ENCODE assay signal across 9 mouse cellular contexts in the genomic region with DNA sequence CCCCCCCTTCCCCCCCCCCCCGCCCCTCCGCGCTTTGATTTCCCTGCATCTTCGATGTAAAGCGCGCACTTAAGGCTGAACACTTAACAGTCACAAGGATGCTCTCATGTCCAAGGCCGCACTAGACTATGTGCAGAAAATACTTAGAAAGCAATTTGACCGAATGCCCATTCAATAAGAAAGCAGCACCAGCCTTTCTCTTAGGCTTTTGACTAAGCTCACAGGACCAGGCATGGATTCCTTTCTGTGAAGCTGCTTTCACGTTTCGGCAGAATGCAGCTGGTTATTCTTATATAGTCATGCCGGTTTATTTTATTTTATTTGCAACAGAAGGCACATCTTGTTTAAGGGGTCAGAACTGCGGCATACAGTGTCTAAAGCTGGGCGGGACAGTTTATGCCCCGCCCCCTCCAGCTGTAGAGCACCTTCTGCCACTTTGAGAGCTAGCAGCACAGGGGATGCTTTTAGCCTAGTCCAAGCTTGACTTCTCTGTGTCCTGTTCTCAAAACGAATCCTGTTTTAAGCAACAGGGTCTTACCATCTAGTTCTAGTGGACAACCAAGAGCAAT. TPM values are rescaled to one million over a fixed set of nuclear protein-coding genes. Genes with fewer than 3 reads are reported as not detected.
DNase-seq lines count a peak whose midpoint lies in the region; ATAC-seq and TF ChIP-seq lines count a peak whose summit lies in the region.
"Had no signal": no experiment of that assay in that cellular context is flagged by ENCODE, and none has a peak within 500 bp of the region (broad histone marks: within the 10 kb centered on the region; RNA-seq: fewer than 3 reads in every experiment).

No protein-coding gene starts in this region.

- TF ChIP-seq RAD21 in CH12.LX (IDR thresholded peaks at IDR 0.05; ENCODE audit: low read depth, low read length) = no peak

- 18% methylated on average over 14 of the region's 15 CpGs for WGBS in forebrain, embryonic 16.5 days
- 28% methylated on average over 15 of the region's 15 CpGs for WGBS in thymus, adult 2 months

- ATAC-seq in forebrain, embryonic 16.5 days = peak; percentile 38; the same call in 1 of the 2 replicates
- peak; percentile 37; the same call in 1 of the 2 replicates for ATAC-seq in megakaryocyte progenitor cell, adult 5-6 weeks (replicated peaks; ENCODE audit: poor library complexity)

- dilution Hi-C loops in CH12.LX (cut with MboI; ENCODE audit: extremely low pct_ligation_motif_present, extremely low pct_unique_long_range_greater_than_20kb, low sequenced_read_pairs) = no loop called here

- DNase-seq in CH12.LX (ENCODE audit: extremely low read depth) = no peak
- DNase-seq in ES-E14 (ENCODE audit: low read depth, low spot score) = peak; percentile 6
- DNase-seq in left cerebral cortex, adult 11 months (ENCODE audit: low spot score) = no peak
- no peak for DNase-seq in ovary, adult 18-20 months (ENCODE audit: low spot score)
- no peak for DNase-seq in thymus, adult 2 months
- DNase-seq: gastrocnemius, postnatal 25 days had no signal

- H3K4me2 ChIP-seq in CH12.LX (ENCODE audit: insufficient read depth, low read depth, poor library complexity, severe bottlenecking) = peak overlapping the region; percentile 100
- H3K4me2 ChIP-seq in forebrain, embryonic 16.5 days (ENCODE audit: low read length) = peak overlapping the region; percentile 43

- H3K9me3 ChIP-seq in CH12.LX (replicated peaks; ENCODE audit: low read length) (no peaks in the 10 kb centered on the region), ES-E14 (ENCODE audit: control insufficient read depth, insufficient read depth, low read depth, low read length) (no peaks in the 10 kb centered on the region)
- no peaks in the 10 kb centered on the region for H3K9me3 ChIP-seq in forebrain, embryonic 16.5 days (ENCODE audit: control insufficient read depth, low read length)

- H3K27ac ChIP-seq in CH12.LX (ENCODE audit: insufficient read depth, low read depth) (no peak overlapping the region), ES-E14 (ENCODE audit: insufficient read depth, low read depth, low read length, poor library complexity, severe bottlenecking) (no peak overlapping the region)
- H3K27ac ChIP-seq in forebrain, embryonic 16.5 days (ENCODE audit: low read length) = no peak overlapping the region
- H3K27ac ChIP-seq in thymus, adult 2 months (ENCODE audit: control insufficient read depth, insufficient read depth, low read length) = no peak overlapping the region
- H3K27ac ChIP-seq: macrophage had no signal

- H3K9ac ChIP-seq in CH12.LX (ENCODE audit: insufficient read depth, low read depth) (no peak overlapping the region; the same call in 1 of the 2 replicates), ES-E14 (ENCODE audit: insufficient read depth, low read depth, low read length, poor library complexity, severe bottlenecking) (no peak overlapping the region)
- H3K9ac ChIP-seq in forebrain, embryonic 16.5 days (replicated peaks; ENCODE audit: low read depth, low read length) = no peak overlapping the region

- peaks cover 2 to 4% of the 10 kb centered on the region in 2 experiments; a peak in 1 of 4 replicates for H3K4me1 ChIP-seq in CH12.LX (ENCODE audit: control insufficient read depth in 1 of 2, insufficient read depth in 2 of 2)
- H3K4me1 ChIP-seq in ES-E14 (ENCODE audit: control insufficient read depth in 2 of 2, insufficient read depth in 2 of 2, low read length in 2 of 2, poor library complexity in 1 of 2) = no peaks in the 10 kb centered on the region
- peaks cover 5% of the 10 kb centered on the region for H3K4me1 ChIP-seq in forebrain, embryonic 16.5 days (replicated peaks; ENCODE audit: control insufficient read depth, insufficient read depth, low read length)
- no peaks in the 10 kb centered on the region for H3K4me1 ChIP-seq in thymus, adult 2 months (replicated peaks; ENCODE audit: control insufficient read depth, insufficient read depth, low read length)

- in situ Hi-C loops in CH12.LX (cut with MboI; ENCODE audit: low pct_ligation_motif_present, low pct_unique_long_range_greater_than_20kb, low sequenced_read_pairs) = loop anchor here (10.0 to 25.0 kb wide), 2 partner anchors 156 to 304 kb away; a partner anchor contains a TSS
- in situ Hi-C loops in ES-E14 (cut with MboI; ENCODE audit: low sequenced_read_pairs in 2 of 2, unreplicated experiment in 2 of 2) = no loop called here

- no peak for TF ChIP-seq CTCF in CH12.LX (conservative IDR thresholded peaks at IDR 0.05 in 1 of 2, IDR thresholded peaks at IDR 0.05 in 1 of 2; ENCODE audit: low read depth in 2 of 2, low read length in 2 of 2)
- TF ChIP-seq CTCF in thymus, adult 2 months (IDR thresholded peaks at IDR 0.05; ENCODE audit: borderline replicate concordance, control insufficient read depth, extremely low read depth, insufficient read depth, low read length, poor library complexity) = no peak

- TF ChIP-seq POLR2A in CH12.LX (IDR thresholded peaks at IDR 0.05; ENCODE audit: low read depth, low read length) = no peak
- TF ChIP-seq POLR2A in thymus, adult 2 months (IDR thresholded peaks at IDR 0.05; ENCODE audit: control insufficient read depth, extremely low read depth, insufficient read depth, low read length, poor library complexity) = no peak

- H3K36me3 ChIP-seq in CH12.LX (replicated peaks in 1 of 2; ENCODE audit: control insufficient read depth in 1 of 2, insufficient read depth in 1 of 2, low read length in 1 of 2) (no peaks in the 10 kb centered on the region), ES-E14 (ENCODE audit: control insufficient read depth, insufficient read depth, low read length, poor library complexity, severe bottlenecking) (no peaks in the 10 kb centered on the region)
- H3K36me3 ChIP-seq in forebrain, embryonic 16.5 days (ENCODE audit: control insufficient read depth, insufficient read depth) = no peaks in the 10 kb centered on the region
- H3K36me3 ChIP-seq in thymus, adult 2 months (ENCODE audit: control insufficient read depth, insufficient read depth, low read length) = no peaks in the 10 kb centered on the region

- H3K79me2 ChIP-seq in CH12.LX (replicated peaks; ENCODE audit: control insufficient read depth, extremely low read depth, insufficient read depth, poor library complexity, severe bottlenecking) = no peaks in the 10 kb centered on the region

- TF ChIP-seq EP300 in CH12.LX (IDR thresholded peaks at IDR 0.05; ENCODE audit: low read length) = no peak

- no peaks in the 10 kb centered on the region for H3K27me3 ChIP-seq in CH12.LX (replicated peaks)
- H3K27me3 ChIP-seq in forebrain, embryonic 16.5 days (replicated peaks; ENCODE audit: control insufficient read depth, insufficient read depth, low read length) = peaks cover 2% of the 10 kb centered on the region; the same call in 1 of the 2 replicates
- no peaks in the 10 kb centered on the region for H3K27me3 ChIP-seq in thymus, adult 2 months (ENCODE audit: control insufficient read depth, insufficient read depth, low read length)

- H3K4me3 ChIP-seq in CH12.LX (replicated peaks in 1 of 3; ENCODE audit: low read depth in 2 of 3, low read length in 2 of 3, poor library complexity in 1 of 3) (no peak overlapping the region), ES-E14 (ENCODE audit: insufficient read depth in 1 of 2, low read depth in 1 of 2, low read length in 2 of 2, poor library complexity in 1 of 2, severe bottlenecking in 1 of 2) (no peak overlapping the region)
- peak overlapping the region; percentile 26 for H3K4me3 ChIP-seq in forebrain, embryonic 16.5 days (replicated peaks; ENCODE audit: low read length)
- H3K4me3 ChIP-seq in thymus, adult 2 months (ENCODE audit: control insufficient read depth, insufficient read depth, low read length) = no peak overlapping the region

TF ChIP-seq in CH12.LX, 34 proteins besides CTCF, POLR2A, EP300 and RAD21 (continues in another document):
- TF ChIP-seq ZNF384 (IDR thresholded peaks at IDR 0.05; ENCODE audit: low read depth, low read length) (no peak), USF2 (conservative IDR thresholded peaks at IDR 0.05; ENCODE audit: low read depth, low read length) (no peak), ZKSCAN1 (IDR thresholded peaks at IDR 0.05; ENCODE audit: borderline replicate concordance, low read depth, low read length) (no peak), CHD1 (IDR thresholded peaks at IDR 0.05; ENCODE audit: low read depth, low read length) (no peak), PAX5 (IDR thresholded peaks at IDR 0.05; ENCODE audit: low read length) (no peak), CHD2 (IDR thresholded peaks at IDR 0.05; ENCODE audit: low read length) (no peak), TBP (conservative IDR thresholded peaks at IDR 0.05; ENCODE audit: low read depth, low read length) (no peak), MAFK (IDR thresholded peaks at IDR 0.05; ENCODE audit: insufficient replicate concordance, low read length) (no peak)

TF ChIP-seq in ES-E14, 5 proteins besides CTCF, POLR2A, EP300 and RAD21:
- TF ChIP-seq HCFC1 (IDR thresholded peaks at IDR 0.05; ENCODE audit: borderline replicate concordance, insufficient read depth, low read length) (no peak), ZC3H11A (IDR thresholded peaks at IDR 0.05; ENCODE audit: borderline replicate concordance, low read depth, low read length) (no peak), ZNF384 (IDR thresholded peaks at IDR 0.05; ENCODE audit: low read depth, low read length) (no peak), CHD2 (IDR thresholded peaks at IDR 0.05; ENCODE audit: low read depth, low read length) (no peak), MAFK (IDR thresholded peaks at IDR 0.05; ENCODE audit: insufficient read depth, low read depth, low read length) (no peak)

RNA-seq across cellular contexts. Expression of a gene that starts 30.8 kb away (rescaled TPM):
- total RNA-seq in CH12.LX (2012; rRNA removed) = not detected in 2 replicates
- total RNA-seq in CH12.LX (2014; rRNA removed) = not detected in 2 replicates
- polyA plus RNA-seq in CH12.LX (2012; ENCODE audit: insufficient read length, low read depth) = not detected in 2 replicates
- total RNA-seq in ES-E14 (2012; rRNA removed) = 0.22 and 0.53 TPM in 2 replicates
- polyA plus RNA-seq in forebrain, embryonic 16.5 days (2015; fragmentation: Nextera tagmentation; extraction: Ambion mirVana) = 0.56 and 0.77 TPM in 2 replicates
- total RNA-seq in megakaryocyte progenitor cell, adult 5-6 weeks (2015) = not detected in 2 replicates
- 0.14 TPM in 1 of 2 replicates, not detected in the other for total RNA-seq in megakaryocyte progenitor cell, adult 5-6 weeks (2017)
- 0.08 and 0.15 TPM in 2 replicates for polyA plus RNA-seq in thymus, adult 2 months (2012; rRNA removed)
- polyA plus RNA-seq: macrophage had no signal

RNA-seq across cellular contexts. Expression of a gene that starts 48.6 kb away (rescaled TPM):
- not detected in 2 replicates for total RNA-seq in CH12.LX (2012; rRNA removed)
- total RNA-seq in CH12.LX (2014; rRNA removed) = not detected in 2 replicates
- polyA plus RNA-seq in CH12.LX (2012; ENCODE audit: insufficient read length, low read depth) = not detected in 2 replicates
- not detected in 2 replicates for total RNA-seq in ES-E14 (2012; rRNA removed)
- polyA plus RNA-seq in forebrain, embryonic 16.5 days (2015; fragmentation: Nextera tagmentation; extraction: Ambion mirVana) = 0.22 TPM in 1 of 2 replicates, not detected in the other
- total RNA-seq in megakaryocyte progenitor cell, adult 5-6 weeks (2015) = not detected in 2 replicates
- total RNA-seq in megakaryocyte progenitor cell, adult 5-6 weeks (2017) = not detected in 2 replicates
- not detected in 2 replicates for polyA plus RNA-seq in thymus, adult 2 months (2012; rRNA removed)
- total RNA-seq: gastrocnemius, postnatal 25 days had no signal
- polyA plus RNA-seq: macrophage had no signal
